Mouse (Mus musculus) bone marrow macrophage, adult 2 months (primary cell): ENCODE results near the gene Traf4.

Source experiments
- CTCF ChIP-seq: IDR thresholded peaks from 2 replicates; pipeline ENCODE4 v1.5.1; 2012; ENCODE audit warnings: low read depth, mild to moderate bottlenecking, low read length, moderate library complexity
- POLR2A ChIP-seq: IDR thresholded peaks from 2 replicates; pipeline ENCODE4 v1.6.1; 2012; ENCODE audit warnings: mild to moderate bottlenecking, low read depth, low read length, borderline replicate concordance

- TF ChIP-seq CTCF, result no peak
- no peak for TF ChIP-seq POLR2A
Observed at GRCm38 (mm10) chr11:78137584-78137983, 27.8 kb downstream of the Traf4 start.
